ENCODE assay signal across 8 mouse cellular contexts in the genomic region with DNA sequence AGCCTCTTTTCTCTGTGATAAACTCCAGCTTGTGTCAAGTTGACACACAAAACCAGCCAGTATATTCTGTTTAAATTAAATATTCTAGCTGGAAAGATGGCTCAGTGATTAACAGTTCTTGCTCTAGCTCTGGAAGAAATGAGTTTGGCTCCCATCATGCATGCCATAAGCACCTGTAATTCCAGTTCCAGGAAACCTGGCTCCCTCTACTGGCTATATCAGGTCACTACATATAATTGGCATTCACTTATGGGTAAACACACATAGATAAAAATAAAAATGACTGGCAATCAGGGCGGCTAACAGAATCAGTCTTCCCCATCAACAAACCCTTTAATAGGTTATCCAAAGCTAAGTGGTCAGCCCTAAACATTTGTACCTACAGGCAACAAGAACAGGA.
DNase-seq lines count a peak whose midpoint lies in the region; TF ChIP-seq lines count a peak whose summit lies in the region.

No protein-coding gene starts in this region.

- no peaks in the 10 kb centered on the region for H3K4me1 ChIP-seq in ES-E14 (ENCODE audit: control insufficient read depth in 2 of 2, insufficient read depth in 2 of 2, low read length in 2 of 2, poor library complexity in 1 of 2)

- H3K36me3 ChIP-seq in ES-E14 (ENCODE audit: control insufficient read depth, insufficient read depth, low read length, poor library complexity, severe bottlenecking), result no peaks in the 10 kb centered on the region

- no peak overlapping the region for H3K4me3 ChIP-seq in layer of hippocampus, adult 2 months
- no peak overlapping the region for H3K4me3 ChIP-seq in ES-E14 (ENCODE audit: insufficient read depth in 1 of 2, low read depth in 1 of 2, low read length in 2 of 2, poor library complexity in 1 of 2, severe bottlenecking in 1 of 2)

- peak; percentile 69 for TF ChIP-seq CTCF in layer of hippocampus, adult 2 months (conservative IDR thresholded peaks at IDR 0.05)

- H3K27ac ChIP-seq in layer of hippocampus, adult 2 months, result no peak overlapping the region
- H3K27ac ChIP-seq in ES-E14 (ENCODE audit: insufficient read depth, low read depth, low read length, poor library complexity, severe bottlenecking), result no peak overlapping the region

- H3K9ac ChIP-seq in ES-E14 (ENCODE audit: insufficient read depth, low read depth, low read length, poor library complexity, severe bottlenecking), result no peak overlapping the region

- H3K9me3 ChIP-seq in ES-E14 (ENCODE audit: control insufficient read depth, insufficient read depth, low read depth, low read length), result no peaks in the 10 kb centered on the region

- DNase-seq in cerebellum, postnatal 10 days, result peak; percentile 10 to 31
- no peak for DNase-seq in cerebellum, adult 9-11 months
- no peak for DNase-seq in layer of hippocampus, adult 2 months (ENCODE audit: low spot score in 2 of 2)
- DNase-seq in layer of hippocampus, postnatal 25 days (ENCODE audit: extremely low spot score in 1 of 2, low spot score in 1 of 2), result no peak
- DNase-seq in ES-E14 (ENCODE audit: low read depth, low spot score), result peak; percentile 31
- peak; percentile 6 for DNase-seq in embryo, embryonic 9.5 days (ENCODE audit: extremely low spot score)
- DNase-seq in spleen, postnatal 10 days (ENCODE audit: low spot score in 2 of 2), result no peak
- DNase-seq in adrenal gland, postnatal 36 days, result no peak

- in situ Hi-C loops in ES-E14 (cut with MboI; ENCODE audit: low sequenced_read_pairs in 2 of 2, unreplicated experiment in 2 of 2), result loop anchor here (25.0 kb wide), 2 partner anchors 349 to 374 kb away; a partner anchor contains a TSS

TF ChIP-seq in ES-E14, 5 proteins besides CTCF, POLR2A, EP300 and RAD21:
- TF ChIP-seq CHD2 (IDR thresholded peaks at IDR 0.05; ENCODE audit: low read depth, low read length), result no peak
- 0 out of 2 replicates have a peak, but pooled peaks have one; percentile 12 for TF ChIP-seq ZC3H11A (IDR thresholded peaks at IDR 0.05; ENCODE audit: borderline replicate concordance, low read depth, low read length)
- no peak for TF ChIP-seq HCFC1 (IDR thresholded peaks at IDR 0.05; ENCODE audit: borderline replicate concordance, insufficient read depth, low read length)
- no peak for TF ChIP-seq ZNF384 (IDR thresholded peaks at IDR 0.05; ENCODE audit: low read depth, low read length)
- no peak for TF ChIP-seq MAFK (IDR thresholded peaks at IDR 0.05; ENCODE audit: insufficient read depth, low read depth, low read length)

Comparison
In these comparisons a context has a peak if more than half of its experiments do, and no peak if none do; other contexts are left out.
1. DNase-seq: peak in cerebellum, postnatal 10 days (2 of 2), ES-E14 (single experiment) and embryo, embryonic 9.5 days (single experiment); none in cerebellum, adult 9-11 months (single experiment), layer of hippocampus, adult 2 months (0 of 2), layer of hippocampus, postnatal 25 days (0 of 2), spleen, postnatal 10 days (0 of 2) and adrenal gland, postnatal 36 days (0 of 2).